Mouse (Mus musculus): ENCODE data around the gene Fbxo3. TPM values are rescaled to one million over a fixed set of nuclear protein-coding genes. Genes with fewer than 3 reads are reported as not detected.

Fbxo3 gene
- 33.4 and 45.1 TPM in 2 replicates for polyA plus RNA-seq (2021; fragmentation: Nextera tagmentation)
- long read RNA-seq, experiment 1, full-length matches to known transcripts, result 323 of 491 reads
- long read RNA-seq, experiment 1, partial matches to known transcripts, result 22 of 491 reads
- long read RNA-seq, experiment 1, other reads (novel, unspliced or antisense), result 146 of 491 reads
- long read RNA-seq, experiment 2, full-length matches to known transcripts, result 47 of 96 reads
- long read RNA-seq, experiment 2, partial matches to known transcripts, result 24 of 96 reads
- long read RNA-seq, experiment 2, other reads (novel, unspliced or antisense), result 25 of 96 reads

GRCm38 (mm10) chr2:104027458-104028138 is at the start of gene Fbxo3:
Fbxo3 (plus strand) TSS chr2:104027721.

GRCm38 (mm10) chr2:104028139-104028723 is 710 bp downstream of the Fbxo3 start, which contains the start of gene 4931422A03Rik:
4931422A03Rik (minus strand) TSS chr2:104028361.

GRCm38 (mm10) chr2:104065526-104065925 is 38.0 kb downstream of the Fbxo3 start, which contains the start of gene Gm10912:
Gm10912 (plus strand) TSS chr2:104065826.

DNA sequence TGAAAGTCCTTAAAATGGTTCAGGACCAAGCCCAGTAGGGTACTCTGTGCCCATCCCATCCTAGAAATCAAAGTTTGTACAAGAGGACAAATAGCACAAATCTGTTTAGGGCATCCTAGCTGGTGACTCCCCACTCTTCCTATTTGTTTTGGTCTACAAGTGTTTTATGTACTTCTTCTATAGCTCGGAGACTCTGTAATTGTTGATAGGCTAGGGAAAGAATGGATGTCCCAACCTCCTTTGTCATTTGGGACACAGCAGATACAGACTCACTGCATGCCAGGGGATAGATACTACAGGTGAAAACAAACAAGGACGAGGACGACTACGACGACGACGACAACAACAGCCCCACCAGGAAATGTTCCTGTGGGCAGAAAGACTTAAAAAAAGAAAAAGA is 40.9 kb downstream of the Fbxo3 start, which contains the start of gene Gm10799:
Gene Gm10799, minus strand, starts transcription at position 101 of the 400 bp plus-strand sequence.

DNA sequence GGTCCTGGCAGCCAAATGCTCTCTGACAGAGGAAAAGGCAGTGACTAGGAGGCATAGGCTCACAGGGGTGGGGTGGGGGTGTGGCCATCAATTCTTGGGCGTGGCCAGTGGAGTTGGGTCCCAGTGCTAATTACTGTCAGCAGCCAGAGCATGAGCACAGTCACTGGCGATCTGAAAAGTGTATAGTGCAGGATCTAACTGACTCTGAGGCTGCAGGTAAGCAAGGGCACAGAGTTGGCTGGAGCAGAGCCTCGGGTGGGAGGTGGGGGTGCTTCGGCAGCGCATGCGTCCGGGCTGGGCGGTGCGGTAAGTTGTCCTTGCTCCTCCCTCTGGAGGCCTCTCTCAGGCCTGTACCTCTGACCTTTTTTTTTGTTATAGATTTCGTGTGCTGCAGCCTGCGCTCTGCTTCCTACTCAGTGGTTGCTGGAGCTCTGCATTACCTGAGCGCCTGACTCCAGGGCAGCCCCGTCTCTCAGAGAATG is 42.2 kb downstream of the Fbxo3 start, which contains the start of gene Cd59b:
Gene Cd59b, plus strand, starts transcription at position 146 of the 482 bp plus-strand sequence.

DNA sequence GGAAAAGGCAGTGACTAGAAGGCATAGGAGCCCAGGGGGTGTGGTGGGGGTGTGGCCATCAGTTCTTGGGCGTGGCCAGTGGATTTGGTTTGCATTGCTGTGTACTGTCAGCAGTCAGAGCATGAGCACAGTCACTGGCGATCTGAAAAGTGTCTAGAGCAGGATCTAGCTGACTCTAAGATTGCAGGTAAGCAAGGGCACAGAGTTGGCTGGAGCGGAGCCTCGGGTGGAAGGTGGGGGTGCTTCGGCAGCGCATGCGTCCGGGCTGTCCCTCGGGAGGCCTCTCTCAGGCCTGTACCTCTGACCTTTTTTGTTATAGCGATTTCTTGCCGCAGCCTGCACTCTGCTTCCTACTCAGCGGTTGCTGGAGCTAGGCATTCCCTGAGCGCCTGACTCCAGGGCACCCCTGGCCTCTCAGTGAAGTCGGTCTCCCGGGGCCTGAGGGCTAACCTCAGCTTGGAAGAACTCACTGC is 68.3 kb downstream of the Fbxo3 start, which contains the start of gene Cd59a:
Gene Cd59a, plus strand, starts transcription at position 61 of the 473 bp plus-strand sequence.

Other genes starting within 250 kb of the Fbxo3 start
- 80.1 and 82.6 TPM in 2 replicates for gene Caprin1, start 230.1 kb upstream of the Fbxo3 start, polyA plus RNA-seq (2021; fragmentation: Nextera tagmentation)
- gene Lmo2, start 69.7 kb upstream of the Fbxo3 start, polyA plus RNA-seq (2021; fragmentation: Nextera tagmentation), result 15.2 and 22.1 TPM in 2 replicates
- gene 4931422A03Rik, start 640 bp downstream of the Fbxo3 start, polyA plus RNA-seq (2021; fragmentation: Nextera tagmentation), result 0.22 and 0.70 TPM in 2 replicates
- 0.13 TPM in 1 of 2 replicates, not detected in the other for gene Gm10912, start 38.1 kb downstream of the Fbxo3 start, polyA plus RNA-seq (2021; fragmentation: Nextera tagmentation)
- gene Gm10799, start 40.8 kb downstream of the Fbxo3 start, polyA plus RNA-seq (2021; fragmentation: Nextera tagmentation), result not detected in 2 replicates
- gene Cd59b, start 42.1 kb downstream of the Fbxo3 start, polyA plus RNA-seq (2021; fragmentation: Nextera tagmentation), result 10.5 and 12.2 TPM in 2 replicates
- gene Cd59a, start 68.1 kb downstream of the Fbxo3 start, polyA plus RNA-seq (2021; fragmentation: Nextera tagmentation), result 8.6 and 9.8 TPM in 2 replicates
- 0.14 and 0.34 TPM in 2 replicates for gene A930018P22Rik, start 95.0 kb downstream of the Fbxo3 start, polyA plus RNA-seq (2021; fragmentation: Nextera tagmentation)